Mouse (Mus musculus): ENCODE results near the gene Ptprs.

The Ptprs gene

GRCm38 (mm10) chr17:56467456-56467884 lies 8.8 kb downstream of the Ptprs start:
- no peak for DNase-seq (ENCODE audit: low spot score in 2 of 2)

GRCm38 (mm10) chr17:56466747-56467146 lies 9.5 kb downstream of the Ptprs start:
- no peak for DNase-seq (ENCODE audit: low spot score in 2 of 2)

- DNase-seq (ENCODE audit: low spot score in 2 of 2) = no peak
Measured at GRCm38 (mm10) chr17:56464817-56465216, 11.5 kb downstream of the Ptprs start.

GRCm38 (mm10) chr17:56464345-56464744 lies 11.9 kb downstream of the Ptprs start:
- no peak for DNase-seq (ENCODE audit: low spot score in 2 of 2)

- DNase-seq (ENCODE audit: low spot score in 2 of 2) = no peak
Measured at GRCm38 (mm10) chr17:56463500-56463899, 12.8 kb downstream of the Ptprs start.

GRCm38 (mm10) chr17:56462835-56463455 lies 13.3 kb downstream of the Ptprs start:
- DNase-seq (ENCODE audit: low spot score in 2 of 2) = no peak

GRCm38 (mm10) chr17:56461771-56462743 lies 14.2 kb downstream of the Ptprs start:
- peak; percentile 90 to 94 for DNase-seq (ENCODE audit: low spot score in 2 of 2)

GRCm38 (mm10) chr17:56460876-56461275 lies 15.4 kb downstream of the Ptprs start:
- DNase-seq (ENCODE audit: low spot score in 2 of 2) = no peak

- no peak for DNase-seq (ENCODE audit: low spot score in 2 of 2)
Measured at GRCm38 (mm10) chr17:56457442-56457841, 18.8 kb downstream of the Ptprs start.

- no peak for DNase-seq (ENCODE audit: low spot score in 2 of 2)
Measured at GRCm38 (mm10) chr17:56456353-56456752, 19.9 kb downstream of the Ptprs start.

- DNase-seq (ENCODE audit: low spot score in 2 of 2) = no peak
Measured at GRCm38 (mm10) chr17:56453689-56454088, 22.6 kb downstream of the Ptprs start.

- no peak for DNase-seq (ENCODE audit: low spot score in 2 of 2)
Measured at GRCm38 (mm10) chr17:56453251-56453650, 23.0 kb downstream of the Ptprs start.

GRCm38 (mm10) chr17:56447716-56448115 lies 28.6 kb downstream of the Ptprs start:
- no peak for DNase-seq (ENCODE audit: low spot score in 2 of 2)

GRCm38 (mm10) chr17:56445397-56445796 lies 30.9 kb downstream of the Ptprs start:
- DNase-seq (ENCODE audit: low spot score in 2 of 2) = peak; percentile 48 to 51

GRCm38 (mm10) chr17:56444771-56445170 lies 31.5 kb downstream of the Ptprs start:
- DNase-seq (ENCODE audit: low spot score in 2 of 2) = no peak

- DNase-seq (ENCODE audit: low spot score in 2 of 2) = peak; percentile 82 to 83
Measured at GRCm38 (mm10) chr17:56443341-56443795, 32.9 kb downstream of the Ptprs start.

GRCm38 (mm10) chr17:56442316-56442715 lies 34.0 kb downstream of the Ptprs start:
- DNase-seq (ENCODE audit: low spot score in 2 of 2) = no peak

- DNase-seq (ENCODE audit: low spot score in 2 of 2) = no peak
Measured at GRCm38 (mm10) chr17:56439731-56440460, 36.4 kb downstream of the Ptprs start.

GRCm38 (mm10) chr17:56431582-56431981 lies 44.7 kb downstream of the Ptprs start:
- DNase-seq (ENCODE audit: low spot score in 2 of 2) = no peak

GRCm38 (mm10) chr17:56427857-56428256 lies 48.4 kb downstream of the Ptprs start:
- DNase-seq (ENCODE audit: low spot score in 2 of 2) = no peak

- DNase-seq (ENCODE audit: low spot score in 2 of 2) = no peak
Measured at GRCm38 (mm10) chr17:56425941-56426340, 50.3 kb downstream of the Ptprs start.

- DNase-seq (ENCODE audit: low spot score in 2 of 2) = peak; percentile 61 to 68
Measured at GRCm38 (mm10) chr17:56425584-56425914, 50.7 kb downstream of the Ptprs start.
